Mouse (Mus musculus) hematopoietic stem cell, adult 5-6 weeks (primary cell): Measurements from ENCODE around the gene Rapgefl1. TPM values are rescaled to one million over a fixed set of nuclear protein-coding genes. Genes with fewer than 3 reads are reported as not detected.

Source experiments
- ATAC-seq, 2 experiments: fragments of 125-278 bp in 1 of 2; replicated peaks in 1 of 2; 2 replicates each; pipeline ENCODE4 v1.8.0; 2016 to 2017; ENCODE audit warnings: inconsistent platforms in 2 of 2, mild to moderate bottlenecking in 2 of 2, moderate number of reproducible peaks in 2 of 2, low read depth in 1 of 2, moderate TSS enrichment in 1 of 2; ENCODE audit not compliant: low FRiP score in 2 of 2, poor library complexity in 2 of 2, severe bottlenecking in 2 of 2, insufficient read depth in 1 of 2, low TSS enrichment in 1 of 2
- total RNA-seq: library from RNA; stranded (forward); fragments of 172-1452, 232-1000 nt; gene quantifications from 2 replicates; pipeline ENCODE4 v1.2.3, GENCODE M21; 2017

Gene Rapgefl1
- total RNA-seq, 1 experiment from 2014 or later = 0.40 TPM

DNA sequence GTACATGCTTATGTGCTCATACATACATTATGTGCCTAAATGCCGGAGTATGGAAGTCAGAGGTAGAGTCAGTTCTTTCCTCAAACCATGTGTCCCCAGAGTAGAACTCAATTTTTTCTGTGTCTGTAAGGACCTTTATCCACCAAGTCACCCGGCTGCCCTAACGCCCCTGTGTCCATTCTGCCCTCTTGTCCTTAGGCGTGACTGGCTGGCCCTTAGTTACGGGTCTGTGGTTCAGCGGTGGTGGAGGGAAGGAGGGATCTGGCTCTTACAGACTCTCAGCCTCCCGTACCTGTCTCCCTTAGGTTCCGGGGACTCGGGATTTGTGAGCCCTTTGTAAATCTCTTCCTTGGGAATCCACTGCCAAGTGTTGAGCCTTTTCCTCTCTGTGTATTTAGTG lies 40.4 kb downstream of the Rapgefl1 start:
- no peak for ATAC-seq

- no peak for ATAC-seq
These were observed 51.1 kb downstream of the Rapgefl1 start for GRCm38 (mm10) chr11:98887703-98888102.

DNA sequence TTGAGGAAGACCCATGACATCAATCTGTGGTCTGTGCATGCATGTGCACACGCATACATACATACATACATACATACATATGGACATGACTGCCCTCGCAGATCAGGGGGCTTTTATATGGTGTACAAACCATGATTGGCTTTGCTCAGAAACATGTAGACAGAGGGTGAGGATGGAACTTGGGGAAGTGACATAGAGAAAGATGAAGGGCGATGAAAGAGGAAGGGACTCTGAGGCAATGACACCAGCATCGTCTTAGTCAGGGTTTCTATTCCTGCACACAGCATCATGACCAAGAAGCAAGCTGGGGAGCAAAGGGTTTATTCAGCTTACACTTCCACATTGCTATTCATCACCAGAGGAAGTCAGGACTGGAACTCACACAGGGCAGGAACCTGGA lies 52.5 kb downstream of the Rapgefl1 start:
- no peak for ATAC-seq

DNA sequence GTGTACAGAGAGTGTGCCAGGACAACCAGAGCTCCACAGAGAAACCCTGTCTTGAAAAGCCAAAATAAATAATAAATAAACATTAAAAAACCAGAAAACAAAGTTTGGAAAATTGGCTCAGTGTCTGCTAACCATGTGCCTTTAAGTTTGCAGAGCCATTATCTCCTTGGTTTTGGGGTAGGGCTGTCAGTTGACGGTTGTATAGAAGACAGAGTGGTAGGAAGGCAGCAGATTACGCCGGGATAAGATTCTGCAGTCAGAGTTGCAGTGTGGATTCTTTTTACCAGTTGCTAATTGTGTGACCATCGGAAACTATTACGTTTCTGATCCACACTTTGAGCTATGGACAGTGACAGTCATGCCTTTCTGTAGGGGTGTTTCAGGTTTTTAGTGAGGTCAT lies 53.4 kb downstream of the Rapgefl1 start:
- no peak for ATAC-seq

DNA sequence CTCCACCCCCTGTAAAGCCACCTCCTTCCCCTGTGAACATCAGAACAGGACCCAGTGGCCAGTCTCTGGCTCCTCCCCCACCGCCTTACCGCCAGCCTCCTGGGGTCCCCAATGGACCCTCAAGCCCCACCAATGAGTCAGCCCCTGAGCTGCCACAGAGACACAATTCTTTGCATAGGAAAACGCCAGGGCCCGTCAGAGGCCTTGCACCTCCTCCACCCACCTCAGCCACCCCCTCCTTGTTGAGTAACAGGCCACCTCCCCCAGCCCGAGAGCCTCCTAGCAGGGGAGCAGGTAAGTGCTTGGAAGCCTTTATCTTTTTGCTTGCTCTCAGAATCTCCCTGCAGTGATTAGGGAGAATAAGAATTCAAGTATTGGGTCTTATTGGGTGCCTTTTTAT lies 55.8 kb downstream of the Rapgefl1 start:
- ATAC-seq = no peak

DNA sequence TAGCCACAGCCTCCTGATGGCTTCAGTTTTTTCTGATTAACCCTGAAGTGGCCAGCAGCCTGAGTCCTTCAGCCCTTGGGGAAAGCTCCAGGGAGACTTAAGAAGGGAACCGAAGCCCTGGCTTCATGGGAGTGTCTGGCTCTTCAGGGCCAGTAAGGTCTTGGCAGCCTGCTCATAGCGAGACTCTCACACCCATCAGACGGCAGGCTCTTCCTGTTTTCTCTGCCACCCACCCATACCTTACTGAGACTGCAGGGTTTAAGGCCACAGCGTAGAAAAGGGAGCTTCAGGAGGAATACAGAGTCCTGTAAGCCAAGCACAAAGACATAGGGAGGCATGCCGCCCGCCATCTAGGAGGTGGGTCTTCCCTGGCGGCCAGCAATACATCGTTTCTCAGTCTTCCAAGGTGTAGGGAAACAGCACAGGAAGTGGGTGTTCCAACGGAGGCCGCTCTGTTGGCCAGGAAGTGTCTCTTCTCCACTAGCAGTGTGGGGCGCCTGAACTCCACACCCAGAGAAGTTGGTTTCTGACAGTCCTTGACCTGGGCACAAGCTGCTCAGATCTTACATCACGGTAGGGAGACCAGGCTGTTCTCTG lies 64.0 kb downstream of the Rapgefl1 start:
- peak; percentile 59 to 77 for ATAC-seq

GRCm38 (mm10) chr11:98902621-98903245 lies 66.1 kb downstream of the Rapgefl1 start:
- ATAC-seq = no peak

Other genes with a start within 250 kb of the Rapgefl1 start
- 19.9 and 28.1 TPM in 2 replicates for gene Ormdl3, start 249.4 kb upstream of the Rapgefl1 start, total RNA-seq
- gene Lrrc3c, start 238.5 kb upstream of the Rapgefl1 start, total RNA-seq = not detected in 2 replicates
- gene Gm12355, start 211.1 kb upstream of the Rapgefl1 start, total RNA-seq = 0.69 and 4.6 TPM in 2 replicates
- not detected in 2 replicates for gene Gsdma3, start 210.4 kb upstream of the Rapgefl1 start, total RNA-seq
- gene Gsdma2, start 190.0 kb upstream of the Rapgefl1 start, total RNA-seq = not detected in 2 replicates
- gene Gsdma, start 172.4 kb upstream of the Rapgefl1 start, total RNA-seq = not detected in 2 replicates
- gene Psmd3, start 154.2 kb upstream of the Rapgefl1 start, total RNA-seq = 50.2 and 59.3 TPM in 2 replicates
- gene Csf3, start 135.5 kb upstream of the Rapgefl1 start, total RNA-seq = not detected in 2 replicates
- gene Med24, start 107.3 kb upstream of the Rapgefl1 start, total RNA-seq = 25.7 and 30.2 TPM in 2 replicates
- gene Thra, start 96.1 kb upstream of the Rapgefl1 start, total RNA-seq = 25.3 and 36.8 TPM in 2 replicates
- gene Nr1d1, start 61.5 kb upstream of the Rapgefl1 start, total RNA-seq = 0.81 and 1.8 TPM in 2 replicates
- 81.7 and 82.7 TPM in 2 replicates for gene Msl1, start 41.3 kb upstream of the Rapgefl1 start, total RNA-seq
- 22.8 and 34.9 TPM in 2 replicates for gene Casc3, start 31.9 kb upstream of the Rapgefl1 start, total RNA-seq
- gene Wipf2, start 26.9 kb downstream of the Rapgefl1 start, total RNA-seq = 6.4 and 6.7 TPM in 2 replicates
- gene Cdc6, start 71.0 kb downstream of the Rapgefl1 start, total RNA-seq = 27.3 and 30.6 TPM in 2 replicates
- gene Rara, start 91.0 kb downstream of the Rapgefl1 start, total RNA-seq = 5.2 and 6.5 TPM in 2 replicates
- gene Gjd3, start 146.2 kb downstream of the Rapgefl1 start, total RNA-seq = not detected in 2 replicates
- gene Top2a, start 187.4 kb downstream of the Rapgefl1 start, total RNA-seq = 503 and 531 TPM in 2 replicates
- gene Igfbp4, start 204.5 kb downstream of the Rapgefl1 start, total RNA-seq = 149 and 168 TPM in 2 replicates